Mouse (Mus musculus) lung, postnatal 14 days (tissue): ENCODE results near the gene Hba-a1.
A peak's percentile ranks its signal among the peaks of the same experiment; 100 is the strongest.
"Not testable (repeated sequence)": the region's sequence is repeated elsewhere in the genome, so short reads cannot be mapped to it uniquely, and the experiment has no call there.

Source experiments
- DNase-seq: peaks from one replicate; pipeline ENCODE4 v3.0.0; 2021

Gene Hba-a1

GRCm38 (mm10) chr11:32283091-32283777 lies at the start of gene Hba-a1:
Gene Hba-a1 (plus strand): TSS chr11:32283511.
- DNase-seq: not testable (repeated sequence)

- no peak for DNase-seq
These were observed 49.4 kb upstream of the Hba-a1 start for GRCm38 (mm10) chr11:32233895-32234294.

- no peak for DNase-seq
These were observed 48.4 kb upstream of the Hba-a1 start for GRCm38 (mm10) chr11:32234816-32235485.

GRCm38 (mm10) chr11:32235646-32236045 lies 47.7 kb upstream of the Hba-a1 start:
- DNase-seq: peak; percentile 68

GRCm38 (mm10) chr11:32236132-32236531 lies 47.2 kb upstream of the Hba-a1 start:
- no peak for DNase-seq

- peak; percentile 71 for DNase-seq
These were observed 46.5 kb upstream of the Hba-a1 start for GRCm38 (mm10) chr11:32236712-32237410.

GRCm38 (mm10) chr11:32237411-32237795 lies 45.9 kb upstream of the Hba-a1 start:
- no peak for DNase-seq

- DNase-seq: peak; percentile 79
These were observed 45.0 kb upstream of the Hba-a1 start for GRCm38 (mm10) chr11:32238093-32238860.

GRCm38 (mm10) chr11:32241391-32241790 lies 41.9 kb upstream of the Hba-a1 start:
- no peak for DNase-seq

- DNase-seq: no peak
These were observed 41.1 kb upstream of the Hba-a1 start for GRCm38 (mm10) chr11:32242209-32242608.

GRCm38 (mm10) chr11:32243205-32243955 lies 39.9 kb upstream of the Hba-a1 start:
- no peak for DNase-seq

- DNase-seq: no peak
These were observed 39.2 kb upstream of the Hba-a1 start for GRCm38 (mm10) chr11:32244064-32244463.

- no peak for DNase-seq
These were observed 38.7 kb upstream of the Hba-a1 start for GRCm38 (mm10) chr11:32244617-32245016.

GRCm38 (mm10) chr11:32245614-32246013 lies 37.7 kb upstream of the Hba-a1 start:
- no peak for DNase-seq

GRCm38 (mm10) chr11:32247068-32247467 lies 36.2 kb upstream of the Hba-a1 start:
- no peak for DNase-seq

- DNase-seq: no peak
These were observed 35.0 kb upstream of the Hba-a1 start for GRCm38 (mm10) chr11:32248350-32248749.

GRCm38 (mm10) chr11:32250880-32251763 lies 32.2 kb upstream of the Hba-a1 start:
- DNase-seq: no peak

- no peak for DNase-seq
These were observed 30.2 kb upstream of the Hba-a1 start for GRCm38 (mm10) chr11:32253121-32253520.

GRCm38 (mm10) chr11:32256146-32256545 lies 27.2 kb upstream of the Hba-a1 start:
- DNase-seq: no peak

- no peak for DNase-seq
These were observed 26.7 kb upstream of the Hba-a1 start for GRCm38 (mm10) chr11:32256566-32256965.
